ENCODE assay signal across 33 mouse cellular contexts in genomic region chr17:78379079-78379729, GRCm38 (mm10). TPM values are rescaled to one million over a fixed set of nuclear protein-coding genes. Genes with fewer than 3 reads are reported as not detected.
DNase-seq lines count a peak whose midpoint lies in the region; ATAC-seq and TF ChIP-seq lines count a peak whose summit lies in the region.
"Had no signal": no experiment of that assay in that cellular context is flagged by ENCODE, and none has a peak within 500 bp of the region (broad histone marks: within the 10 kb centered on the region; RNA-seq: fewer than 3 reads in every experiment).

No protein-coding gene starts in this region.

- no peak for DNase-seq in gastrocnemius, adult 2 months
- no peak for DNase-seq in gastrocnemius, adult 8-10 months (ENCODE audit: low spot score in 2 of 2)
- no peak for DNase-seq in kidney, adult 2 months
- DNase-seq in midbrain, embryonic 10.5 days (ENCODE audit: low spot score): no peak
- DNase-seq: adrenal gland, adult 8-10 months; cerebellum, adult 2 months; cerebellum, postnatal 14 days; forebrain, postnatal 0 days; gastrocnemius, postnatal 25 days; heart, adult 18-20 months; heart, postnatal 10 days; kidney, postnatal 14 days; lung, adult 2 months; lung, postnatal 10 days; retina, postnatal 1 day; right cerebral cortex, postnatal 14 days had no signal

- H3K4me3 ChIP-seq in gastrocnemius, adult 2 months: no peak overlapping the region
- H3K4me3 ChIP-seq in kidney, embryonic 15.5 days (replicated peaks): no peak overlapping the region
- H3K4me3 ChIP-seq in kidney, adult 2 months (ENCODE audit: insufficient read depth, low read depth, low read length): no peak overlapping the region
- H3K4me3 ChIP-seq in midbrain, embryonic 13.5 days (replicated peaks): no peak overlapping the region
- H3K4me3 ChIP-seq in midbrain, embryonic 10.5 days: no peak overlapping the region
- H3K4me3 ChIP-seq: embryonic facial prominence, embryonic 10.5 days; embryonic facial prominence, embryonic 15.5 days; forebrain, embryonic 12.5 days; heart, embryonic 13.5 days; hindbrain, embryonic 10.5 days; layer of hippocampus, adult 2 months; left cerebral cortex, adult 2 months; midbrain, embryonic 15.5 days; neural tube, embryonic 15.5 days had no signal

- 0 out of 2 replicates have a peak, but pooled peaks cover 10% of the 10 kb centered on the region for H3K4me1 ChIP-seq in kidney, embryonic 15.5 days
- no peaks in the 10 kb centered on the region for H3K4me1 ChIP-seq in kidney, adult 2 months (ENCODE audit: control insufficient read depth, insufficient read depth, low read length)
- H3K4me1 ChIP-seq in midbrain, embryonic 13.5 days (replicated peaks): no peaks in the 10 kb centered on the region
- peaks cover 8% of the 10 kb centered on the region for H3K4me1 ChIP-seq in midbrain, embryonic 10.5 days
- H3K4me1 ChIP-seq: embryonic facial prominence, embryonic 15.5 days; forebrain, embryonic 12.5 days; midbrain, embryonic 15.5 days; neural tube, embryonic 15.5 days had no signal

- H3K4me2 ChIP-seq in kidney, embryonic 15.5 days: no peak overlapping the region
- H3K4me2 ChIP-seq in midbrain, embryonic 13.5 days (replicated peaks): no peak overlapping the region
- H3K4me2 ChIP-seq: embryonic facial prominence, embryonic 15.5 days; forebrain, embryonic 12.5 days; heart, embryonic 13.5 days; midbrain, embryonic 15.5 days; neural tube, embryonic 15.5 days had no signal

- 40% methylated on average over 8 of the region's 8 CpGs for WGBS in kidney, embryonic 15.5 days
- WGBS in kidney, adult 2 months: 59% methylated on average over 8 of the region's 8 CpGs
- 93% methylated on average over 8 of the region's 8 CpGs for WGBS in midbrain, embryonic 13.5 days
- WGBS in midbrain, embryonic 10.5 days: 91% methylated on average over 8 of the region's 8 CpGs

- H3K27me3 ChIP-seq in kidney, embryonic 15.5 days: no peaks in the 10 kb centered on the region
- H3K27me3 ChIP-seq in kidney, adult 2 months (replicated peaks; ENCODE audit: control insufficient read depth, insufficient read depth, low read length): no peaks in the 10 kb centered on the region
- H3K27me3 ChIP-seq in midbrain, embryonic 13.5 days: no peaks in the 10 kb centered on the region
- H3K27me3 ChIP-seq in midbrain, embryonic 10.5 days (ENCODE audit: low read depth, poor library complexity, severe bottlenecking): no peaks in the 10 kb centered on the region
- H3K27me3 ChIP-seq: CH12.LX; embryonic facial prominence, embryonic 15.5 days; forebrain, embryonic 12.5 days; heart, embryonic 13.5 days; midbrain, embryonic 15.5 days; neural tube, embryonic 15.5 days had no signal

- peaks cover 38% of the 10 kb centered on the region for H3K36me3 ChIP-seq in kidney, embryonic 15.5 days
- peaks cover 2% of the 10 kb centered on the region for H3K36me3 ChIP-seq in kidney, adult 2 months (ENCODE audit: control insufficient read depth, insufficient read depth, low read length)
- H3K36me3 ChIP-seq in midbrain, embryonic 13.5 days: peaks cover 19% of the 10 kb centered on the region
- peaks cover 53% of the 10 kb centered on the region for H3K36me3 ChIP-seq in midbrain, embryonic 10.5 days
- H3K36me3 ChIP-seq: midbrain, embryonic 15.5 days had no signal

- intact Hi-C loops in gastrocnemius, adult 2 months (cut with DNase I): no loop called here

- peak overlapping the region; percentile 24; the same call in 1 of the 2 replicates for H3K27ac ChIP-seq in gastrocnemius, adult 2 months
- 0 out of 2 replicates have a peak overlapping the region, but pooled peaks have one; percentile 18 for H3K27ac ChIP-seq in kidney, embryonic 15.5 days
- no peak overlapping the region for H3K27ac ChIP-seq in kidney, adult 2 months (ENCODE audit: insufficient read depth, low read depth, low read length)
- H3K27ac ChIP-seq in midbrain, embryonic 13.5 days: no peak overlapping the region
- no peak overlapping the region for H3K27ac ChIP-seq in midbrain, embryonic 10.5 days (replicated peaks)
- H3K27ac ChIP-seq: embryonic facial prominence, embryonic 10.5 days; embryonic facial prominence, embryonic 15.5 days; forebrain, embryonic 12.5 days; heart, embryonic 13.5 days; hindbrain, embryonic 10.5 days; layer of hippocampus, adult 2 months; left cerebral cortex, adult 2 months; macrophage; midbrain, embryonic 15.5 days; neural tube, embryonic 15.5 days had no signal

- TF ChIP-seq CTCF in gastrocnemius, adult 2 months (IDR thresholded peaks at IDR 0.05): no peak
- TF ChIP-seq CTCF in kidney, adult 2 months (conservative IDR thresholded peaks at IDR 0.05; ENCODE audit: insufficient read depth, insufficient read length, low read depth, low read length): no peak

- H3K9me3 ChIP-seq in kidney, embryonic 15.5 days (replicated peaks): no peaks in the 10 kb centered on the region
- no peaks in the 10 kb centered on the region for H3K9me3 ChIP-seq in midbrain, embryonic 13.5 days
- H3K9me3 ChIP-seq in midbrain, embryonic 10.5 days (replicated peaks): no peaks in the 10 kb centered on the region
- H3K9me3 ChIP-seq: embryonic facial prominence, embryonic 10.5 days; embryonic facial prominence, embryonic 15.5 days; forebrain, embryonic 12.5 days; heart, embryonic 13.5 days; hindbrain, embryonic 10.5 days; midbrain, embryonic 15.5 days; neural tube, embryonic 15.5 days had no signal

- peak; percentile 50; the same call in 1 of the 2 replicates for ATAC-seq in kidney, embryonic 15.5 days (replicated peaks; ENCODE audit: low FRiP score)
- 0 out of 2 replicates have a peak, but pooled peaks have one; percentile 17 for ATAC-seq in midbrain, embryonic 13.5 days
- no peak for ATAC-seq in frontal cortex, adult (ENCODE audit: low TSS enrichment)
- ATAC-seq: activated CD4-positive, CD25-positive, alpha-beta regulatory T cell, adult 4 months; forebrain, postnatal 0 days; hindbrain, embryonic 16.5 days; intestine, embryonic 16.5 days; midbrain, embryonic 15.5 days had no signal

- H3K9ac ChIP-seq in kidney, embryonic 15.5 days: no peak overlapping the region
- no peak overlapping the region for H3K9ac ChIP-seq in midbrain, embryonic 13.5 days (replicated peaks)
- H3K9ac ChIP-seq: embryonic facial prominence, embryonic 15.5 days; forebrain, embryonic 12.5 days; forebrain, postnatal 0 days; heart, embryonic 13.5 days; midbrain, embryonic 15.5 days; neural tube, embryonic 15.5 days had no signal

- TF ChIP-seq POLR2A in kidney, adult 2 months (IDR thresholded peaks at IDR 0.05; ENCODE audit: low read depth, low read length): no peak

RNA-seq across cellular contexts. Expression of gene Fez2, which starts 38.7 kb away (rescaled TPM):
- 10 to 100 TPM; 58.2 to 65.3 TPM for total RNA-seq in gastrocnemius, adult 2 months (2021)
- total RNA-seq in gastrocnemius, adult 8-10 months (2022): 10 to 100 TPM; 60.3 to 95.0 (median 77.1) TPM
- polyA plus RNA-seq in kidney, embryonic 15.5 days (2015; fragmentation: Nextera tagmentation; extraction: Ambion mirVana): 39.8 and 40.2 TPM in 2 replicates
- polyA plus RNA-seq in kidney, adult 2 months (2012; rRNA removed): 37.1 and 42.9 TPM in 2 replicates
- polyA plus RNA-seq in midbrain, embryonic 13.5 days (2015; fragmentation: Nextera tagmentation; extraction: Ambion mirVana): 35.3 and 38.1 TPM in 2 replicates
- polyA plus RNA-seq in midbrain, embryonic 10.5 days (2016; fragmentation: Nextera tagmentation; extraction: Ambion mirVana): 43.5 and 50.3 TPM in 2 replicates

Comparison
In these comparisons a context has a peak if more than half of its experiments do, and no peak if none do; other contexts are left out.
1. H3K27ac ChIP-seq: peak in gastrocnemius, adult 2 months (single experiment) and kidney, embryonic 15.5 days (single experiment); none in kidney, adult 2 months (single experiment), midbrain, embryonic 13.5 days (single experiment) and midbrain, embryonic 10.5 days (single experiment).